Mouse (Mus musculus) embryo, embryonic 9.5 days (tissue): Measurements from ENCODE around the gene Fam151a.
"Not testable (repeated sequence)": the region's sequence is repeated elsewhere in the genome, so short reads cannot be mapped to it uniquely, and the experiment has no call there.

Experiments
- DNase-seq: peaks from one replicate; pipeline ENCODE4 v3.0.0-alpha.2; 2017; ENCODE audit errors: extremely low spot score

Gene Fam151a

DNA sequence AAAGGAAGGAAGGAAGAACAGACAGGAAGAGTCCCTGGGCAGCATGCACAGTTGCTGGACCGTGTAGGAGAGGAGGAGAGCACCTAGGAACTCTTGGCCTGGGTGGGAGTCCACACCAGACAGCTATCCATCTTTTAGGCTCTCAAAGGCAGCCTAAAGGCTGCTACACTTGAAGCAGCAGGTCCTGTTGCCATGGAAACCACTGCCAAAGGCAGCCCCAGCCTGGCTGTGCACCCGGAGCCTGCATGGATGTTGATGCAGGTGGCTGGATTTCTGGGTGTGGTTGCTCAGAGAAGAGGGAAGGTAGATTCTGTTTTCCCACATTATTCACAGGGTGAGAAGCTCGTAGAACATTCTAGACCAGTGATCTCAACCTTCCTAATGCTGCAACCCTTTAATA is 43.3 kb downstream of the Fam151a start:
- DNase-seq, result peak; percentile 51

DNA sequence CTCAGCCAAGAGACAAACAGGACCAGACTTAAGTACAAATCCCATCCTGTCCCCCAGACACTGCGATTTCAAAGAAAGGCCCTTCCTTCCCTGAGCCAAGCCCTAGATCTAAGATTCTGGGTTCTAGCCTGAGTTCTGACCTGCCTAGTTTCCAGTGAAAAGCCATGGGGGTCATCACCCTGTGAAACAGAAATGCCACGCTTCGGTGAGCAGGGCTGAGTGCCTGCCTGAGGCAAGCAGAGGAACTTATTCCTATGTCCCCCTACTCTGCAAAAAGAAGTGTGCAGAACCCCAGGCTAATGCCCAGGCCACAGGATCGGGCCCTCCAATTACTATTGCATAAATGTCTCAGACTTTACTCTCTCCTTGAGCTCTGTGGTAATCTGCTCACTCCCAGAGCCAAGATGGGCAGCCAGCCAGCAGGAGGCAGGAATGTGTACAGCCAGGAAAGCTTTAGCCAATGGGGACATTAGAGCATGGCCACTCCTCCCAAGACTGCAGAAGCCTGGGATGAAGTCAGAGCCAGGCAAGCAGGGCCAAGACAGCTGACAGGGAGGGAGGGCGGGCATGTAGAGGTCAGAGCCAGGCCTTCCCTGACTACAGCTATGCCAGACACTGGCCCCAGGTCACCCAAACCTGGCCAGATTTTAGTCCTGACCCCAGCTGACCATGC is 44.6 kb downstream of the Fam151a start:
- peak; percentile 63 for DNase-seq

DNA sequence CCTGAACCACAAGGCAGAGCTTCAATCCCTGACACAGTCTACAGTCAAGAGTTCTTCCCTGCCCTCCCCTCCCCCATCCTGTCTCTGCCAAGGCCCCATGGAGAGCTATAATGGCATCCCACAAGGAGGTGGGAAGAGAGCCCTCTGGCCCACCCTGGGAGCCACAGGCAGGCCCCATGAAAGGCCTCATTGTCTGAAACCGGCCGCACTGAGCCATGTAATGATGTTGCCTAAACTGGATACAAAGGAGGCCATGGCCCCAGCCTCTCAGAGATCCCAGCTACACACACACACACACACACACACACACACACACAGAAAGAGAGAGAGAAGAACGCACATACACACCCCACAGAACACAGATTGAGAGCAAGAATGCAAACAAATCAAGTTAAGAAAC is 46.4 kb downstream of the Fam151a start:
- DNase-seq, result peak; percentile 67

DNA sequence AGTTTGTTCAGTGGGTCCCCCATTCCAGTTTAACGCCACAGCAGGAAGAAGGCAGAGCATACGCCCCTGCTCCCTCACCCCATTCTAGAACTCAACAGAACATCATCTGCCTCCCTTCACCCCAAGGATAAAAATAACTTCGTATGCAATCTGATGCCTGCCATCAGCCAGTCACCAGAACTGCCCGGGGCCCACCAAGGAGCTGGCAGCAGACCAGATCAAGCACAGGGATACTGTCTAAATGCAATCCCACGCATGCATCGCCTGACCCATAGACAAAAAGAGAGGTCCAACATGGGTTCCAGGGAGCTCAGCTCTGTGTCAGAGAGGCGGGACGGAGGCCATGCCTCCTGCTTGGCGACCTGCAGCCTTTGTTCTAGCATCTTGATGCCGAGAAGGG is 49.4 kb downstream of the Fam151a start:
- no peak for DNase-seq

DNA sequence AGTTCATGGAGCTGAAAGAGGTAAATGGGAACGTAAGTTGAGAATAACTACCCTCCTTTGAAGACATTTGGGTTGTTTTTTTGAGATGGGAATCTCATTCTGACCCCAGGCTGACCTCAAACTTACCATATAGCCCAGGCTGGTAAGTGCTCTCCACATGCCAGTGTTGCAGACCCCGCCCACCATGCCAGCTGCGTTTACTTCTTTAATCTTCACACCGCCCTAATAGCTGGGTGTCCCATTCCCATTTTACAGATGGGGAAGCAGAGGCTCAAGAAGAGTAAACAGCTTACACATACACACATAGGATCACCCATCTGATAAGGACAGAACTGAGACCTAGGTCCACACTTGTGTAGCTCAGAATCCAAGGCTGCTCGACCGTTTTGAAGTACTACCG is 51.1 kb downstream of the Fam151a start:
- no peak for DNase-seq

DNA sequence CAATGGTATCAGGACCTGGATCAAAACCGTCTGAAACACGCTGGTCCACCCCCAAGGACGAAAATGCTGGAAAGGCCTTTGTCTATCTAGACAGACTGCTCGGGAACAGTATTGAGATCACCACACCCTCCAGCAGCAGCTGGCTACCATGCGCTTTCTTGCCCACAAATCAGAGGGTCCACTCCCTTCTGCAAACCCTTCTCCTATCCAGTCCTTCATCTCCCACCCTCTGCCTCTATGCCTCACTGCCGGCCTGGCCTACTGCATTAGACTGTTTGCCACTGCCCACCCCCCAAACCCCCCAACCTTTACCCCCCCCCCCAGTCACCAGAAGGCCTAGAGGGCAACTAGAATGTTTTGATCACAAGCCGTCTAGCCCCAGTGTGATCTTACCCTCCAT is 51.7 kb downstream of the Fam151a start:
- DNase-seq, result no peak

DNA sequence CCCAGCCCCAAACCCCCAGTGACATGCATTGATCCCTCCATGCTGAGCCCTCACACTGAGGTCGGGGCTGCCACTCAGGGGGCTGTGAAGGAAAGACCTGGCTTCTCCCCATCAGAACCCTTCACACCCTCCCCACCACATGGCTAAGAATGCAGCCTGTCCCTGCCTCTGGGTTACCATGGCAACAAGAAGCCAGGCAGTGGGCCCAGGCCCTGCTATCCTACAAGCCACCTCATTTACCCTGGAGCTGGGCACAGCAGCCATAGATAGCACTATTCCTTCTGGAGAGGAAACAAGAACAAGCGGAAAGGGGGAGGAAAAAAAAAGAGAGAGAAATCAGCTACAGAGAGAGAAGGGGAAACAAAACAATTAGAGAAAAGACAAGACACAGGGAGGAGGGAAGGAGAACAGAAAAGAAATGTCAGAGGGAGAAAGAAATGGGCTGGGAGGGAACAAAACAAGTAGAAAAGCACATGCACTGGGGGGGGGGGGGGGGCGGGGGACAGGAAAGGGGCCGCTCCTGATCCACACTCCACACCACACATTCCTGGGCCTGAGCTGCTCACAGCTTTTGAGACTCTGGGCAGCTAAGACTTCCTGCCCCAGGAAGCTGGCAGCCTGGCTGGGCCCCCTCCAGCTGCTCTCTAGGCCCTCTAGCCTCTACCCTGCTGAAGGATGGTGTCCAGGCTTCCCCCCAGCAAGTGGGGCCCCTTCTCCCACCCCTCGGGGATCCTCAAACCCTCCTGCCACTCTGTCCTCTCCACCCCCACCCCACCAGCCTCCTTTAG is 52.3 kb downstream of the Fam151a start:
- peak; percentile 78 for DNase-seq

DNA sequence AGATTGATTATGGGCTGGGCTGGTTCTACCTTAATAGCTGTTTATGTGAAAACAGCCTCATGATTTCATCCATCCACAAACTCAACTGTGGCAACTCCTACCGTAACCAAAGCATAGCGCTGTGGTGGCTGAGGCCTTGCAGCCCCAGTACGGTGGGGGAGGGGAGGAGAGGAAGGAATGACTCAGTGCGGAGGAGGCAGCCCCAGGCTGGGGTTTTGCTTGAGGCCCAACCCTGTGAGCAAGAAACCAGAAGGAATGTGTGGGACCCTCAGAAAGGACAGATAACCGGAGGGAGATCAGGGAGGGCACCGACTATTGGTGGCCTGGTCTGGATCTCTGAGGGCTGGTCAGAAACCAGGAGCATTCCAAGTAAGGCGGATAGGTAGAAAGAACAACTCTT is 54.1 kb downstream of the Fam151a start:
- DNase-seq, result no peak

DNA sequence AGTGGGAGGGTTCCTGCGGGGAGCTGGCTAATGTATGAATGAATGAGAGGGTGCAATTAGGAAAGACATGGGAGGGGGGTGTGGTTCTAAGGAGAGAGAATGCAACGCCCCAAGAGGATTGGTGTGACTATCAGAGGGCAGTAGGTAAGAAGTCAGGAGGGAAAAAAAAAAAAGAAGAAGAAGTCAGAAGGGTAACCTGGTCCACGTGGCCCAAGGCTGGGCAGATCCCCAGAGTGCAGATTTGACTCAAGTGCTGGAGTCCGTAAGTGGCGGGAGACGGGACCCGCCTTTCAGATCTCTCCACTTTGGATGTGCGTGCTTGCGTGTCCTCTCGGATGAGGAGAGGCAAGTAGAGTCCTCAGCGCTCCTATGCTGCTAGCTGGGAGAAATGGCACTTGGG is 54.9 kb downstream of the Fam151a start:
- no peak for DNase-seq

DNA sequence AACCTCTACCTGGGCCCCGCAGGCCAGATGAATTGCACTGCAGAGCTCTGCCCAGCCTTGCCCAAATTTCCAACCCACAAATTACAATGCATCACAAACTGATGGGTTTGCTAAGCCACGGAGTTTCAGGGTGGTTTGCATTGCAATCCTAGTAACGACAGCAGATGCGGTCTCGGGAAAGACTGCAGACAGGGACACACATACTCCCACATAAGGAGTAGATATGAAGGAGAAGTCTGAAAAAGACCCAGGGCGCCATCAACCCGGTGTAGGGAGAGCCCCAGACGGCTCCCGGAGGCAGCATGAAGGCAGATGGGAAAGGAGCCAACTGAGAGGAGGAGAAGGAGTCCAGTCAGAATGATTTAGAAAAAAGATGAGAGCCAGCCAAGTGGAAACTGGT is 56.0 kb downstream of the Fam151a start:
- no peak for DNase-seq

DNA sequence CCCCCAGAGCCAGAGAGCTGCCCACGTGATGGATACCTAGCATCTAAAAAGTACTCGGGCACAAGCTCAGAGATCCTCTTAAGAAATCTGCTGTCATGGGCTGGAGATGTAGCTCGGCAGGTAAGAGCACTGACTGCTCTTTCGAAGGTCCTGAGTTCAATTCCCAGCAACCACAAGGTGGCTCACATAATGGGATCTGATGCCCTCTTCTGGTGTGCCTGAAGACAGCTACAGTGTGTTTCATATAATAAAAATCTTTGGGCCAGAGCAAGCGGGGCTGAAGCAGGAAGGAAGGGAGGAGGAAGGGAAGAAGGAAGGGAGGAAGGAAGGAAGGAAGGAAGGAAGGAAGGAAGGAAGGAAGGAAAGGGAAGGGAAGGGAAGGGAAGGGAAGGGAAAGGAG is 56.5 kb downstream of the Fam151a start:
- DNase-seq, result not testable (repeated sequence)

DNA sequence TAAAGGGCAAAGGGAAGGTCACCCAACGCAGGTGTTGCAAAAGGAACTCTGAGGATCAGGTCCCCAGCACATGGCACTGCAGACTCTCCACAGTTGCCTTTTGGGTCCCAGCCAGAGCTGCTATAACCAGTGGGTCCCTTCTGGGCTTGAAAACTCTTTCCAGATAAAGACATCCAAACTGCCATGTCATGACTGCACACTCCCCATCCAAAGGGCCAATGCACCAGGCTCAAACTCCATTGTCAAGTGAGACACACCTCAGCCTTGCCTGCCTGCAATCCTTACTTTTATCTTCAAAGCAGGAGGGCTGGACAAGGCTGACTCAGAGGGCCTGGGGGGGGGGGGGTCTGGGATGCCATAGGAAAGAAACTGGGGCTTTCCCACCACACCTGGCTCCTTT is 57.2 kb downstream of the Fam151a start:
- no peak for DNase-seq

DNA sequence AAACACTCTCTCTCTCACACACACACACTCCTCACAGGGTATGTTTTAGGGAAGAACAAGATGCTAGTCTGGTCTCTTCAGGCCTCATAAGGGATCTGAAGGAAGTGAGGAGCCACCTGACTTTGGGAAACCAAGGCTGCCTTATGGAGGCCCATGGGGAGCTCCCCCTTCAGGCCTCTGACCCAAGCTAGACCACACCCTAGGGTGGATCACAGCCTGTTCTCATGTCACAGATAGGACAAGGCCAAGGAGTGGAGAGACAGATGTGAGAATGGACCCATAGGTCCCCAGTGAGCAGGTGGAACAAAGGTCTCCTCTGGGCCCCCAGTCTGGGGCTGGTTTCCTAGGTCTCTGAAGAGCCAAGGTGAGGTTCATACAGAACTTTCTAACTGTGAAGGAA is 58.6 kb downstream of the Fam151a start:
- no peak for DNase-seq

DNA sequence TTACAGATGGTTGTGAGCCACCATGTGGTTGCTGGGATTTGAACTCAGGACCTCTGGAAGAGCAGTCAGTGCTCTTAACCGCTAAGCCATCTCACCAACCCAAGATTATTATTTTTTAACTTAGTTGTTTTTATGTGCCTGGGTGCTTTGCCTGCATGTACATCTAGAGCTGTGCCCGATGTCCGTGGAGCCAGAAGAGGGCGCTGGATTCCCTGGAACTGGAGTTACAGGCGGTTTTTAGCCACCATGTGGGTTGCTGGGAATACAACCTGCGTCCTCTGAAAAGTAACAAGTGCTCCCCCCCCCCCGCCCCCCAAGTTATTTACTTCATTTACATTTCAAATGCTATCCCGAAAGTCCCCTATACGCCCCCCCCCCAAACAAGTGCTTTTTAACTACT is 60.1 kb downstream of the Fam151a start:
- DNase-seq, result not testable (repeated sequence)

DNA sequence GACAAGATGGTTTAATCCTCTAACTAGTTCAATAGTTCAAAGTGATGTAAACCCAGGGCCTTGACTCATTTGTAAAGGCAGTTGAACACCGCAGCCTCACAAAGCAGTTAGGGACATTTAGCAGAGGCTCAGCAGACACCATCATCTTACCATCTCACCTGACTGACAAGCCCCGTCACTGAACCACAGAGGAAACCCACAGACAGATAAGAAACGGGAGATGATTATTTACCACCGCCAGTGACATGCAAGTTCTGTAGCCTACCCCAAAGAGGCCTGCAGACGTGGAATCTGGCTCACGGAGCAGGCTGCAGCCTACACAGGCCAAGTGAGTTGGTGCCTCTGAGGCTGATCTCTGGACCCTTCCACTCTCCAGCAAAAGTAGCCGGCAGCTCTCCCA is 60.6 kb downstream of the Fam151a start:
- no peak for DNase-seq

DNA sequence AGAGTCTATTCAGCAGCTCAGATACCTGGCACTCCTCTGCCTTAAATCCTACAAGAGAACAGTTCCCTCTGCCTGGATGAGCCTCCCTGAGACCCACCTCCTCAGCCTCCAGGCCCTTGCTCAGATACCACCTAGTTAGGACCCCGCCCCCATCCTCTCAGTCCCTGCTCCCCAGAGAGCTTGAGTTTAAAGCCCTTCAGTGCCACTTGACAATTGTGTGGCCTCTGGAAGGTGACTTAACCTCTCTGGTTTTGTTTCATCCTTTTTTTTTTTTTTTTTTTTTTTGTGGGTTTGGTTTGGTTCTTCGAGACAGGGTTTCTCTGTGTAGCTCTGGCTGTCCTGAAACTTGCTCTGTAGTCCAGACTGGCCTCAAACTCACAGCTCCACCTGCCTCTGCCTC is 61.6 kb downstream of the Fam151a start:
- no peak for DNase-seq
